Mouse (Mus musculus) limb, embryonic 12.5 days (tissue): ENCODE data around the gene Zmiz1. TPM values are rescaled to one million over a fixed set of nuclear protein-coding genes. Genes with fewer than 3 reads are reported as not detected.

ENCODE experiments used
- ATAC-seq: fragments of 200-750 bp; cut with Nextera tagmentation; 2 replicates; pipeline ENCODE4 v1.8.0; 2017; ENCODE audit warnings: low read depth, moderate TSS enrichment; ENCODE audit not compliant: insufficient number of reproducible peaks, insufficient read depth, low FRiP score, low TSS enrichment
- H3K27ac ChIP-seq: fragments of 300-500 bp; sonication (generic); 2 replicates; pipeline ENCODE4 v1.5.1; 2016; ENCODE audit warnings: mild to moderate bottlenecking, moderate library complexity
- H3K27me3 ChIP-seq: fragments of 300-500 bp; sonication (generic); 2 replicates; pipeline ENCODE4 v1.6.1; 2016; ENCODE audit warnings: mild to moderate bottlenecking, moderate library complexity
- H3K36me3 ChIP-seq: fragments of 300-500 bp; sonication (generic); 2 replicates; pipeline ENCODE4 v1.6.1; 2016; ENCODE audit warnings: mild to moderate bottlenecking, moderate library complexity
- H3K4me1 ChIP-seq: fragments of 300-500 bp; sonication (generic); replicated peaks from 2 replicates; pipeline ENCODE4 v1.6.1; 2016
- H3K4me2 ChIP-seq: fragments of 300-500 bp; sonication (generic); 2 replicates; pipeline ENCODE4 v1.6.1; 2016; ENCODE audit warnings: mild to moderate bottlenecking, moderate library complexity
- H3K4me3 ChIP-seq: fragments of 300-500 bp; sonication (generic); replicated peaks from 2 replicates; pipeline ENCODE4 v1.5.1; 2016; ENCODE audit warnings: mild to moderate bottlenecking
- H3K9ac ChIP-seq: fragments of 300-500 bp; sonication (generic); replicated peaks from 2 replicates; pipeline ENCODE4 v1.6.1; 2016; ENCODE audit warnings: mild to moderate bottlenecking, moderate library complexity
- H3K9me3 ChIP-seq: fragments of 300-500 bp; sonication (generic); 2 replicates; pipeline ENCODE4 v1.6.1; 2016; ENCODE audit warnings: mild to moderate bottlenecking, moderate library complexity
- WGBS: fragments of 180-500 bp; shearing (Covaris S2); methylation state at CpG from one replicate; pipeline ENCODE4 v1.1.7; 2016; 5-methylcytosine and 5-hydroxymethylcytosine counted together
- polyA plus RNA-seq: library from polyadenylated mRNA; unstranded; fragments of >200 nt; fragmentation: Nextera tagmentation; extraction: Ambion mirVana; gene quantifications from 2 replicates; pipeline ENCODE4 v1.2.1, GENCODE M21; 2016

Gene Zmiz1
- polyA plus RNA-seq, 1 experiment from 2014 or later, result 53.4 TPM

DNA sequence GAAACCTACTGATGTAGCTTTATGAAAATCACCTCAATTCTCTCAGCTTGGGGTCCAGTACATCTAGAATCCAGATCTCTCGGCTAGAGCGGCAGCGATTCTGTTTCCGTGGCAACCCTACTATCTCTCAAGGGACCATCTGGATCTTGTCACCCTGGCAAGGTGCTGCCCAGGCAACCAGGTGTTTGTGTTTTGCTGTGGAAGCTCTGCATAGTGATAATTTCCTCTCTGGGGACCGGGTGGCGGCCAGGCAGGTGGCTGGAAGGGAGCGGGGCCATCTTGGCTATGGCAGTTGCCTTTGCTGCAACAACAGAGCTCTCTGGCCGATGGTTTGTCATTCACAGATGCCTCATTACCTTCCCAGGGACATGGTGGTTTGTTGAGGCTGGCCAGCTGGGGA, 134.9 kb downstream of the Zmiz1 start:
- H3K4me2 ChIP-seq, result no peak overlapping the region
- no peaks in the 10 kb centered on the region for H3K27me3 ChIP-seq
- H3K4me3 ChIP-seq, result no peak overlapping the region
- peaks cover 93% of the 10 kb centered on the region for H3K36me3 ChIP-seq
- WGBS, result 58% methylated on average over 8 of the region's 8 CpGs
- H3K4me1 ChIP-seq, result peaks cover 45% of the 10 kb centered on the region
- H3K27ac ChIP-seq, result peak overlapping the region; percentile 51
- H3K9me3 ChIP-seq, result no peaks in the 10 kb centered on the region
- H3K9ac ChIP-seq, result no peak overlapping the region; the same call in 1 of the 2 replicates
- ATAC-seq, result no peak

DNA sequence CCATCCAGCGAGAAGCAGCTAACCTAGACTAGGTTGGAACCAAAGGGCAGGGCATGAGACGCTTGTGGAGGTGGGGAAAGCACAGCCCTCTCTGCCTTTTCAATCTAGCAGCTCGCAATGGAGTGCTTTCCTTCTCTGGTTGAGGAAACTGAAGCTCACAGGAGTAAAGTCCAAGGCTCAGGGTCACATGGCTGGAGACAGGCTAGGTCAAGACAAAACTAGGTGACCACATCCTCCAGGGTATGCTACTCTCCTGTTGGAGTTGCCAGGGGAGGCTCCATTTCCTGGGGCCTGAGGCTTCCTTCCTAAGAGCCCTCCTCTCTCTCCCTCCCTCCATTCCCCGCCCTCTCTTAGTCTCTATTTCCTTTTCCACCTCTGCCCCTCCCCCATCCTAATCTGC, 135.6 kb downstream of the Zmiz1 start:
- Histone ChIP-seq H3K9me3 (no peaks in the 10 kb centered on the region), H3K9ac (0 out of 2 replicates have a peak overlapping the region, but pooled peaks have one; percentile 18), H3K4me3 (no peak overlapping the region), H3K4me2 (no peak overlapping the region), H3K27me3 (no peaks in the 10 kb centered on the region), H3K36me3 (peaks cover 96% of the 10 kb centered on the region), H3K27ac (peak overlapping the region; percentile 51), H3K4me1 (peaks cover 41% of the 10 kb centered on the region)
- no peak for ATAC-seq
- 55% methylated on average over 4 of the region's 4 CpGs for WGBS

DNA sequence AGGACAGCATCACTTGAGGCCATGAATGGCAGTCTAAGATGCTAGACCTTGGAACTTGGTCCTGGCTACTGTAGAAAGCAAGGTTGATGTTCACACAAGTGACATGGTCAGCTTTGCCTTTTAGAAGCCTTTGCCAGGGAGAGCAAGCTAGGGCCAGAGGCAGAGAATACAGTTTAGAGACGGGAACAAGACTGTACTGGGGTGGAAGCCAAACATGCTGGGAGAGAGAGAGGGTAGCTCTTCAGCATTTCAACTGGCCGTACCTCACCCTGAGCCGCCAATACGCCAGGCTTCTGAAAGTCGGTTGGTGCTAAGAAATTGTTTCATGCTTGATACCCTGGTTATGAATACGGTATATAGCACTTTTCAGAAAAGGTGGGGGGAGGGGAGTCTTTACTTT, 140.0 kb downstream of the Zmiz1 start:
- H3K27me3 ChIP-seq, result no peaks in the 10 kb centered on the region
- peaks cover 58% of the 10 kb centered on the region for H3K4me1 ChIP-seq
- no peak overlapping the region for H3K27ac ChIP-seq
- H3K9ac ChIP-seq, result no peak overlapping the region
- ATAC-seq, result no peak
- peaks cover 74% of the 10 kb centered on the region for H3K36me3 ChIP-seq
- WGBS, result 93% methylated on average over 6 of the region's 6 CpGs
- no peaks in the 10 kb centered on the region for H3K9me3 ChIP-seq
- H3K4me2 ChIP-seq, result no peak overlapping the region
- H3K4me3 ChIP-seq, result no peak overlapping the region

DNA sequence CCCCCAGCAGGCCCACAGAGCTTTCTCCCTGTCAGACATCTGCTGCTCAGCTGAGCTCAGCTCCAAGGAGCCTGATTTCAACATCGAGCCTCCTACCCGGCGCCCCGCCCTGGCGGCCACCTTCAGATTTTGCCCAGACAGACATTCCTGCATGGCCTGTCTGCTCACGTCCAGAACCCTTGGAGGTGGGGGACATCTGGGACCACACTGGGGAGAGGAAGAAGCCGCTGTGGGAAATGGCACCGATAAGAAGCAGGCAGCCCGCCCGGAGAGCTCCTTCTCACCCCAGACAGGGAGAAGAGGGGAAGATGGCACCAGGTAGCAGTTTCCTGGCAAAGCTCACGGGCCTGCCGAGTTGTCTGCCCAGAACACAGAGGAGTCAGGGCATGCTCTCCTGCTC, 140.9 kb downstream of the Zmiz1 start:
- Histone ChIP-seq H3K27me3 (no peaks in the 10 kb centered on the region), H3K36me3 (peaks cover 64% of the 10 kb centered on the region), H3K9me3 (no peaks in the 10 kb centered on the region), H3K27ac (peak overlapping the region; percentile 57), H3K9ac (no peak overlapping the region; the same call in 1 of the 2 replicates), H3K4me2 (no peak overlapping the region), H3K4me3 (no peak overlapping the region), H3K4me1 (peaks cover 58% of the 10 kb centered on the region)
- no peak for ATAC-seq
- WGBS, result 67% methylated on average over 12 of the region's 12 CpGs

DNA sequence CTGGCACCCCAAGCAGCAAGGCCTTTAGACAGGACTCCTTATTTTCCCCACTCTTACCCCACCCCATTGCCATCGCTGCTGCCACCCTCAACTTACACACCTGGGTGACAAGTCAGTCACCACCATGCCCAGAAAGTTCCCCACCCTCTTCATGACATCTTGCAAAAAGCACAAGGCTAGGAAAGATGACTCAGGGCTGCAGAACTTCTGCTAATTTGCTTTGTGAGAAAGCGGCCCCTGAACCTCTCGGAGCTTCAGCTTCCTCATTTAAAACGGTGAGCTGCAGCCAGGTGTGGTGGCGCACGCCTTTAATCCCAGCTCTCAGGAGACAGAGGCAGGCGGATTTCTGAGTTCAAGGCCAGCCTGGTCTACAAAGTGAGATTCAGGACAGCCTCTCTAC, 141.4 kb downstream of the Zmiz1 start:
- Histone ChIP-seq H3K9ac (no peak overlapping the region), H3K27ac (peak overlapping the region; percentile 57), H3K27me3 (no peaks in the 10 kb centered on the region), H3K36me3 (peaks cover 61% of the 10 kb centered on the region), H3K4me1 (peaks cover 60% of the 10 kb centered on the region), H3K4me3 (no peak overlapping the region), H3K4me2 (no peak overlapping the region), H3K9me3 (no peaks in the 10 kb centered on the region)
- no peak for ATAC-seq
- WGBS, result 72% methylated on average over 7 of the region's 7 CpGs

DNA sequence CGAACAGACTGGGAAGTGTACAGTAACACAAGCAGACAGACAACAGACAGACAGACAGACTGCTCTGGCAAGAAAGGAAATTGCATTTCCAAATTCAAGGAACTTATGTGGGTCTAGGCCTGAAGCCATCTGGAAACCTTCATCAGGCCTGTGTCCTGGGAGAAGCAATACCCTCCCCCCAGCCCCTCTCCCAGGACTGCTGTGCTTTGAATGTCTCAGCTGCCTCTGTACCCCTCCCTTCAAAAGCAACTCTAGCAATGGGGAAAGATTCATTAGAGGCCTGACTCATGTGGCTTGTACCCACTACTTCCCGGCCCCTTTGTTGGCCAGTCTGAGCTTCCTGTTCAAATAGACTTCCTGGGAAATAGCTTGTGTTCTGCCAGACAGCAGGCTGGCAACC, 142.0 kb downstream of the Zmiz1 start:
- peaks cover 55% of the 10 kb centered on the region for H3K36me3 ChIP-seq
- WGBS, result 42% methylated on average over 2 of the region's 2 CpGs
- H3K9me3 ChIP-seq, result no peaks in the 10 kb centered on the region
- H3K9ac ChIP-seq, result no peak overlapping the region
- peak overlapping the region; percentile 57 for H3K27ac ChIP-seq
- no peak overlapping the region for H3K4me3 ChIP-seq
- no peak for ATAC-seq
- no peak overlapping the region for H3K4me2 ChIP-seq
- H3K4me1 ChIP-seq, result peaks cover 66% of the 10 kb centered on the region
- no peaks in the 10 kb centered on the region for H3K27me3 ChIP-seq

DNA sequence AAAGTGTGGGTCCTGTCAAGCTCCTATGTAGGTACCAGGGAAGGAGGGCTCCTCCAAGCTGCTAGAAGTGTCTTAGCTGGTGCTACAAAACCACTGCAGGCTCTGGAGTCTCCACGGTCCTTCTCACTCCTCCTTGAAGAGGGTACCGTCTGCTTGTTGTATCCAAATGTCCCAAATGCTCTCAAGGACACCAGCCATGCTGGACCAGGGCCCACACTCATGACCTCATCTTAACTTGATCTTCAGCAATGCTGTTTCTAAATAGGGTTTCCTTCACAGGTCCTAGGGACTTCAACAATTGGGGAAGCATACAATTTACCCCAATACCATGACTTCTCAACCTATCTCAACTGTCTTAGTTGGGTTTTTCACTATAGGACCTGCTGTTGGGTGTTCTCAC, 143.0 kb downstream of the Zmiz1 start:
- Histone ChIP-seq H3K9ac (no peak overlapping the region), H3K4me3 (no peak overlapping the region), H3K4me2 (no peak overlapping the region), H3K27ac (no peak overlapping the region; the same call in 1 of the 2 replicates), H3K9me3 (no peaks in the 10 kb centered on the region), H3K4me1 (peaks cover 77% of the 10 kb centered on the region), H3K27me3 (no peaks in the 10 kb centered on the region), H3K36me3 (peaks cover 44% of the 10 kb centered on the region)
- no peak for ATAC-seq
- 95% methylated on average over 2 of the region's 2 CpGs for WGBS

DNA sequence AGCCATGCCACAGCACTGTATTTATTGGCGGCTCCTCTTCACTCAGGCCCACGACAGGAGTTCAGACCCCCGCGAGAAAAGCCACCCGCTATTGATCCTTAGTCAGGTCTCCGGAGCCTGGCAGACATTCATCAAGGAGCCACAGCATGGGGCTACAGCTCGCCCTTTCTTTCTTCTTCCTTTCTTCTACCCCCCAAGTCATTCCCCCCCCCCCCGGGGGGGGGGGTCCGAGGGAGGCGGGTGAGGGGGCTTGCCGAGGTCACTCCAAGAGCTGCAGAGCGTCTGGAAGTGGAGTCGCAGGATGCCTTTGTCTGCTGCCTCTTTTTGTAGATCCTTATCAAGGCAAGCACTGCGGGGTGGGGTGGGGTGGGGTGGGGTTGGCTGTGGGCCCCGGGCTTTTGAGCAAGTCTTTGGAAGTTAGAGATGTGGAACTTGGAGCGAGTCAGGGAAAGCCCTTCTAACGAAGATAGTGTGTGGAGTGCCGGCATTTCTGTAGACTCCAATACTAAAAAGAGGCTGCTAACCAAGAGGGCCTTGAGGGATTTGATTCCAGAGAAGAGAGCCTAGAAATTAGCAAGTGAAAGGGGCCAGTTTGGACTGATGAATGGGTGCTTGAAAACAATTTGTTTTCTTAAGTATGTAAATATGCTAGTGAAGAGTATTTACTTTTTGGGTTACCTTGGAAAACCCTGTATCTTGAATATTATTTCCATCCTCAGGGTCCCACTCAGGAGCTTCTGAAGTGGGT, 145.6 kb downstream of the Zmiz1 start:
- Histone ChIP-seq H3K9me3 (no peaks in the 10 kb centered on the region), H3K27ac (peak overlapping the region; percentile 41; the same call in 1 of the 2 replicates), H3K4me1 (peaks cover 90% of the 10 kb centered on the region), H3K27me3 (no peaks in the 10 kb centered on the region), H3K4me3 (no peak overlapping the region), H3K36me3 (peaks cover 19% of the 10 kb centered on the region), H3K4me2 (no peak overlapping the region), H3K9ac (no peak overlapping the region)
- WGBS, result 13% methylated on average over 15 of the region's 18 CpGs
- no peak for ATAC-seq

DNA sequence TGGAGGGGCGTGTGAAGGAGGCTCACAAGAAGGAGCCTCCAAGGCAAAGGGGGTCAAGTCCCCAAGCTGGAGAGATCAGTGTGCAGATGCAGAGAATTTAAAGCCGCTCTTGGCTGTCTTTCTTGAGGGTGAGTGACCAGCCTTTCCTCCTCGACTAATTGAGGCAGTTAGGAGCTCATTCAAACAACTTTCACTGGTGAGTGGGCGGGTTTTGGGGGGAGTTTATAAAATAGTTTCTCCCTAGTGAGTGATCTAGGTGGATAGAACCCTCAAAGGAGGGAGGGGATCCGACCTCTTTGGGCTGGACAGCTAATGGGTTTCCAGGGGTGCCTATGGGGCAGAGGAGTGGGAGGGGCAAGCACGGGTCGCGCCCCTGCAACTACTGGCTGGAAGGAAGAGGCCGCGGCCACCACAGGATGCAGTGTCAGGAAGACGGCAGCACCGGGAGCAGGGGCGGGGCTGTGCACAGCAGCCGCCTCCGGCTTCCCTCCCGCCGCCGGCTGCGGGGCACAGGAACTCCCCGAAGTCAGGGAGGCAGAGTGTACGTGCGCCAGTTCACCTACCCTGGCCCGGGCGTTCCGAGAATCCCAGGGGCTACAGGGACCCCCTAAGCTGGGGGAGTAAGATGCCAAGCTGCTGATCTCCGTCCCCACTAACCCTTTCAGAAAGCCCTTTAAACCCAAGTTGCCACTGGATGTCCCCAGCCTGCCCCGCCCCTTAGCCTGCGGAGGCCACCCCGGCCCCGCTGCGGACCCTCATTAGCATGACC, 147.6 kb downstream of the Zmiz1 start:
- H3K27me3 ChIP-seq, result no peaks in the 10 kb centered on the region
- under 1% methylated on average over 31 of the region's 31 CpGs for WGBS
- H3K4me2 ChIP-seq, result peak overlapping the region; percentile 96
- peak; percentile 26 for ATAC-seq
- no peaks in the 10 kb centered on the region for H3K9me3 ChIP-seq
- peaks cover 91% of the 10 kb centered on the region for H3K4me1 ChIP-seq
- peak overlapping the region; percentile 97 for H3K27ac ChIP-seq
- peak overlapping the region; percentile 82 for H3K4me3 ChIP-seq
- peaks cover 18% of the 10 kb centered on the region; the same call in 1 of the 2 replicates for H3K36me3 ChIP-seq
- H3K9ac ChIP-seq, result peak overlapping the region; percentile 90

DNA sequence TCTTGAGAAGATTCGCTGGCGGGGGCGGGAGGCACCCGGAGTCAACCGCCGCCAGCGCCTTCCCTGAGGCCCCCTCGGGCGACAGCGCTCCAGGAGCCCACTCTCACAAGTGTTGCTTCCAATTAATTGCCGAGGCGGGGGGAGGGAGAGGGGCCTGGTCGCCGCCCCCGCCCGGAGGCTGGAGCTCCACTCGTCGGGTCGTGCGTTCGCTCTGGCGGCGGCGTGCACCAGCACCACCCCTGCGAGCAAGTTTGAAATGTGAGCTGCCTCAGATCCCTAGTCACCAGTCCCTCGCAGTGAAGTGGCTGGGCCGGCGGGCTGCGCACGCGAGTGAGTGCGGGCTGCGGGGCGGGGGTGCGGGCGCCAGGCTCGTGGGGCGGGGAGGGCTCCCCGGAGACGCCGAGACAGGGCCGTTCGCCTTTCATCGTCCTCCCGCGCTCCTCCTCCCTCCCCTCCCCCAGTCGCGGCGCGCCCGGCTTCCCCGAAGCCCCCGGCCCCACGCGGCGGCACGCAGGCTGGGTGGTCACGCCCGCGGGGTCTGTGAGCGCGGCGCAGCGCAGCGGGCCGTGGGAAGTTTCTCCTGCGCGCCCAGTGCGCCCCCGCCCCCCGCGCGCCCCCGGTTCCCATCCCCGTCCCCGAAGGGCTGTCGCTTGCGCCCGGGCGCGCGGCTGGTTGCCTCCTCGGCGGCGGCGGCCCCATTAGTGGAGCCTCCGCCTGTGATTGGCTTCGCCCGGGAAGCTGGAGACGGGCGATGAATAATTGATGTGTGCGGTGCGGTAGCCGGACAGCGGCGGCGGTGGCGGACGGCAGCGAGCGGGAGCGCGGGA, 148.4 kb downstream of the Zmiz1 start:
- peak; percentile 29; the same call in 1 of the 2 replicates for ATAC-seq
- H3K27me3 ChIP-seq, result no peaks in the 10 kb centered on the region
- peaks cover 19% of the 10 kb centered on the region for H3K36me3 ChIP-seq
- no peaks in the 10 kb centered on the region for H3K9me3 ChIP-seq
- peak overlapping the region; percentile 82 for H3K4me3 ChIP-seq
- peaks cover 91% of the 10 kb centered on the region for H3K4me1 ChIP-seq
- peak overlapping the region; percentile 96 for H3K4me2 ChIP-seq
- peak overlapping the region; percentile 90 for H3K9ac ChIP-seq
- under 1% methylated on average over 85 of the region's 103 CpGs for WGBS
- peak overlapping the region; percentile 97 for H3K27ac ChIP-seq
